Mouse (Mus musculus) lung, postnatal 10 days (tissue): ENCODE measurements at regions not wholly inside any gene's neighbourhood (a gene's known extent, or its start where the extent isn't known, plus 50 kb on each side); places are given as distances from the start of the nearest gene placed in this dataset.

Experiments used
- DNase-seq: peaks from one replicate; pipeline ENCODE4 v3.0.0; 2021

DNA sequence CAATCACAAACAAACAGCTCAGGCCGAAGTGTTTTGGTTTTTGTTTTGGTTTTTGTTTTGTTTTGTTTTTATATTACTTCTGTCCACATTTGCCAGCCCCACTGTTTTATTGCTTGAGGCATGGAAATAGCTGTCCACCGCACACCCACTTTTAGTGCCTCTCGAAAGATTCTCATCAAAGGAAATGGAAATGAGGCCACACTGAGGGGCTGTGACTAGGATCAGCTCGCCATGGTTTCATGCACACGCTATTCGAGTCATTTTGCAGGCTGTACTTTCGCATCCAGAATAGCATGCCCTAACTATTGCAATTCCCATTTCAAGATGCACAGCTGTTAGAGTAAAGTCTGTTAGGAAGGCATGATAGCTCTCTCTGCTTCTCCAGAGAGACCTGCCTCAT is 1543.4 kb upstream of the Tenm3 start:
- no peak for DNase-seq

DNA sequence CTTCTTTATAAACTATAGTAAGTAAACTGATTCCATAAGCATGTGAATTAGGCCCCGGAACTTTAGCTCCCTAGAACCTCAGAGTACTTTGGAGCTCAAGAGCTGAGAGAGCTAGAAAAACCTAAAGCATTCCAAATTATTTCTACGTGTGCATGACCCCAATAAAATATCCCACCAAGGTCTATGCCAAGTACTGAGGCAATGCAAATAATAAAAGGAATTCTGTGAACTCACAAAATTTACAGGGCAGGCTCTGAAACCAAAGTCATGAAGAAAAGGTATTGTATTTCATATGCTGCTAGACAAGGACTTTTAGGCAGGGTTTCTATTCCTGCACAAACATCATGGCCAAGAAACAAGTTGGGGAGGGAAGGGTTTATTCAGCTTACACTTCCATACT is 1539.9 kb upstream of the Tenm3 start:
- DNase-seq: no peak

GRCm38 (mm10) chr8:50379745-50380144 is 1536.0 kb upstream of the Tenm3 start:
- no peak for DNase-seq

GRCm38 (mm10) chr8:50373790-50374189 is 1530.0 kb upstream of the Tenm3 start:
- no peak for DNase-seq

GRCm38 (mm10) chr8:50326485-50326884 is 1482.7 kb upstream of the Tenm3 start:
- DNase-seq: no peak

DNA sequence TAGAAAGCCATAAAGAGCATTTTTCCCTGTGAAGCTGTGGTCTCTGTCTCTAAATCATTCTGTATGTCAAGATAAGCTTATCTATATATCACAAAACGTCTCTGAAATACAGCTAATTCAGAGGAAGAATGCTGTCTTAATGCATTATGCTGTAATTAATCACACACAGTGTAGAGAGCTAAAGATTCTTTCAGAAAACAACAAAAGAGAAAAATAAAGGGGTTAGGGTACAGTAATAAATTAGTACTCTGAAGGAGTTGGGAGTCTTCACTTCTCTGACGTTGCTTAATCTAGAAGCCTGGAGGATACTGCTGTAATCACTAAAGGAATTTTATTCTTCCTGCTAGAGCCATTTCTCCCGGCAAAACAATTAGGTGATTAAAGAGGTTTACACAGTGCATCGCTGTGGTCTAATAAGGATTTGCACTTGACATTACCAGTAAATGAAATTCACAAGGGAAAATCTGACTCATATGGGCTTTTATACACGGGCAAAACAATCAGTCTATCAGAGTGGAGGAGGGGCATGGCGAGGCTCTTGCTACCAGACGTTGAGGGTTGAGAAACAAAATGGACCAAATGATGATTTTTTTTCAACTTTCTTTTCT is 1477.7 kb upstream of the Tenm3 start:
- no peak for DNase-seq

- DNase-seq: no peak
Observed at GRCm38 (mm10) chr8:50316641-50317040, 1472.9 kb upstream of the Tenm3 start.

DNA sequence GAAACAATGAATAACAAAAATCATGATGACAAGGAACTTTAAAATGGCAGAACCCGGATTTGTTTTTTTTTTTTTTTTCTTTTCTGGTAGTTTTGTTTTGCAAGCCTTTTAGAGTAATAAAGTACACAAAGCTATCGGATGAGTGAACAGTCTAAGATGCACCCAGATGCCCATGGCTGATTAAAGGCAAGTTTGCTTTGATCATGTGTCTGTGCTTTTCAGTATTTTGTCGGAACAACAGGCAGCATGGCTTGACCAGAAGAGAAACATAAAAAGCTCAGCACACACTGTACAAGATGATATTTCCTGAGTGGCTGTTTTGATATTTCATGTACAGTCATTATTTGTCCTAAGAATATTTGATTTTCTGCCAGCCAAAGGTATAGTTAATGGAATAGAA is 1466.6 kb upstream of the Tenm3 start:
- DNase-seq: no peak

DNA sequence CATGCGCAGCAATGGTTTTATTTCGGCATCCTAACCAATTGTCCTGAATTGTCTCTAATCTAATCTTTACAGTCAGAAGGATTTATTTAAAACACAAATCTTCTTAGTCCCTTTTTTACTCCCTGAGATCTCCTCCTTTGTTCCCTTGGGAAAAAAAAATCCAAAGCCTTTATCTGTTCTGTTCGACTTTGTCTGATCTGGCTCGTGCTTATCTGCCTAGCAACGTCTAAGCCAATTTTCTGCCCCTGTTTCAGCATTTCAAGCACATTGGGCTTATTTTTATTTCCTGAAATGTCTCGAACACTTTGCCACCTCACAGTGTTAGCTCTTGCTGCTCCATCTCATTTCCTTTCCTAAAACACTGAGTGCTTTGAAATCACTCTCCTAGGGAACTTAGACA is 1456.6 kb upstream of the Tenm3 start:
- no peak for DNase-seq

DNA sequence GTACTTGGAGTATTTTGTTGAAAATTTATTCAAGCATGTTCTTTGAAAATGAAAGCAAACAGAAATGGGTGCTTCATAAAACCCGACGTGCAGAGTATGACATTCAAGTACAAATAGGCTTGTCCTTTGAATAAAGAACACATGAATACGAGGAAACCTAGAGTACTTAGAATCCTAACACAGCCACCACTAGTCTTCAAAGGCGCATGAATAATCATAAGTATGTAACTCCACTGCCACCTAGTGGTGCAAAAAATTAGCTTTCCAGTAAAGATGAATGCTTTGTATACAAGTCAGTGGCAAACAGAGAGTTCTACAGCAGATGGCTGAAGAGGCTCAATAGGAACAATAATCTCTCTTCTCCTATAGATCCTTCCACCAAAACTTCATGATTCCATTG is 1449.8 kb upstream of the Tenm3 start:
- DNase-seq: peak; percentile 69

- DNase-seq: peak; percentile 36
Observed at GRCm38 (mm10) chr8:50292158-50292557, 1448.4 kb upstream of the Tenm3 start.

DNA sequence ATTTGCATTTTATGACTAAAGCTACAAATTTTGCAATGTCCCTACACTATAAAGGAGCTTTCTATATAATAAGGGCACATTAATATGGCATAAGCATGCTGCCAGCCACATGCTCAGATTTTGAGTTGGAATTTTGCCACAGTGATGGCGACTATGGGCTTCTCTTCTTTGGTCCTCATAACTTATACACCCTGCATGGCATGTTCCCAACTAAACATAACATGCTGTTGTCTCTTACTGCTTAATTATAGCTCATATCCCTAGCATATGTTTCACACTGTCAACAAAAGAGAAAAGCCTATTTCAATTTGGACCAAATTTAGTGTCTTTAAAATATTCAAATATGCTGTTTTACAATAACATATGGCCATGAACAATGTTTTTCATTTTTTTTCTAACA is 1432.6 kb upstream of the Tenm3 start:
- no peak for DNase-seq

- DNase-seq: no peak
Observed at GRCm38 (mm10) chr8:50264757-50265156, 1421.0 kb upstream of the Tenm3 start.
